Mouse (Mus musculus): ENCODE results near the gene Anks3. TPM values are rescaled to one million over a fixed set of nuclear protein-coding genes. Genes with fewer than 3 reads are reported as not detected.

Gene Anks3
- total RNA-seq, 2 experiments from 2014 or later = 47.3 to 51.6 TPM

GRCm38 (mm10) chr16:4974521-4974920 lies 10.5 kb upstream of the Anks3 start:
- intact Hi-C loops (cut with DNase I) = no loop called here
- DNase-seq (ENCODE audit: extremely low spot score in 1 of 2, low spot score in 2 of 2) = no peak

GRCm38 (mm10) chr16:4971626-4972025 lies 7.6 kb upstream of the Anks3 start:
- intact Hi-C loops (cut with DNase I) = no loop called here
- DNase-seq (ENCODE audit: extremely low spot score in 1 of 2, low spot score in 2 of 2) = peak in 1 of 2 experiments; percentile 66

- DNase-seq (ENCODE audit: extremely low spot score in 1 of 2, low spot score in 2 of 2) = no peak
- intact Hi-C loops (cut with DNase I) = no loop called here
These were observed 5.2 kb upstream of the Anks3 start for GRCm38 (mm10) chr16:4969055-4969843.

- intact Hi-C loops (cut with DNase I) = no loop called here
These were observed 4.4 kb upstream of the Anks3 start for GRCm38 (mm10) chr16:4968426-4968825.

GRCm38 (mm10) chr16:4965392-4966129 lies 1.6 kb upstream of the Anks3 start:
- DNase-seq (ENCODE audit: extremely low spot score in 1 of 2, low spot score in 2 of 2) = no peak
- intact Hi-C loops (cut with DNase I) = no loop called here

More at GRCm38 (mm10) chr16:4968426-4968825, 4.4 kb upstream of the Anks3 start:
- DNase-seq (ENCODE audit: extremely low spot score in 1 of 2, low spot score in 2 of 2) = no peak

- DNase-seq (ENCODE audit: extremely low spot score in 1 of 2, low spot score in 2 of 2) = no peak
These were observed 856 bp upstream of the Anks3 start for GRCm38 (mm10) chr16:4964731-4965391.

GRCm38 (mm10) chr16:4963346-4963745 lies 659 bp downstream of the Anks3 start:
- no peak for DNase-seq (ENCODE audit: extremely low spot score in 1 of 2, low spot score in 2 of 2)
- intact Hi-C loops (cut with DNase I) = loop anchor here (5.0 kb wide), 1 partner anchor 49 kb away; the partner anchor contains the start of gene Rogdi

More at GRCm38 (mm10) chr16:4964731-4965391, 856 bp upstream of the Anks3 start:
- intact Hi-C loops (cut with DNase I) = loop anchor here (5.0 kb wide), 1 partner anchor 47 kb away; the partner anchor contains the start of gene Rogdi

- intact Hi-C loops (cut with DNase I) = loop anchor here (5.0 kb wide), 1 partner anchor 52 kb away; the partner anchor contains the start of gene Rogdi
- no peak for DNase-seq (ENCODE audit: extremely low spot score in 1 of 2, low spot score in 2 of 2)
These were observed 3.7 kb downstream of the Anks3 start for GRCm38 (mm10) chr16:4960260-4960659.

- DNase-seq (ENCODE audit: extremely low spot score in 1 of 2, low spot score in 2 of 2) = no peak
- intact Hi-C loops (cut with DNase I) = no loop called here
These were observed 6.6 kb downstream of the Anks3 start for GRCm38 (mm10) chr16:4957446-4957845.

GRCm38 (mm10) chr16:4956609-4957008 lies 7.4 kb downstream of the Anks3 start:
- no peak for DNase-seq (ENCODE audit: extremely low spot score in 1 of 2, low spot score in 2 of 2)
- intact Hi-C loops (cut with DNase I) = no loop called here

- intact Hi-C loops (cut with DNase I) = no loop called here
- no peak for DNase-seq (ENCODE audit: extremely low spot score in 1 of 2, low spot score in 2 of 2)
These were observed 16.6 kb downstream of the Anks3 start for GRCm38 (mm10) chr16:4947378-4947777.

- intact Hi-C loops (cut with DNase I) = no loop called here
- no peak for DNase-seq (ENCODE audit: extremely low spot score in 1 of 2, low spot score in 2 of 2)
These were observed 17.9 kb downstream of the Anks3 start for GRCm38 (mm10) chr16:4946155-4946554.

GRCm38 (mm10) chr16:4945415-4945814 lies 18.6 kb downstream of the Anks3 start:
- DNase-seq (ENCODE audit: extremely low spot score in 1 of 2, low spot score in 2 of 2) = no peak
- intact Hi-C loops (cut with DNase I) = no loop called here

- intact Hi-C loops (cut with DNase I) = no loop called here
- DNase-seq (ENCODE audit: extremely low spot score in 1 of 2, low spot score in 2 of 2) = no peak
These were observed 20.6 kb downstream of the Anks3 start for GRCm38 (mm10) chr16:4943431-4943830.

- intact Hi-C loops (cut with DNase I) = no loop called here
- DNase-seq (ENCODE audit: extremely low spot score in 1 of 2, low spot score in 2 of 2) = no peak
These were observed 21.1 kb downstream of the Anks3 start for GRCm38 (mm10) chr16:4942868-4943267.

GRCm38 (mm10) chr16:4941016-4941415 lies 23.0 kb downstream of the Anks3 start:
- DNase-seq (ENCODE audit: extremely low spot score in 1 of 2, low spot score in 2 of 2) = no peak
- intact Hi-C loops (cut with DNase I) = no loop called here

GRCm38 (mm10) chr16:4940311-4940850 lies 23.6 kb downstream of the Anks3 start:
- intact Hi-C loops (cut with DNase I) = no loop called here

GRCm38 (mm10) chr16:4939412-4939811 lies 24.6 kb downstream of the Anks3 start:
- peak in 1 of 2 experiments; percentile 69 for DNase-seq (ENCODE audit: extremely low spot score in 1 of 2, low spot score in 2 of 2)
- intact Hi-C loops (cut with DNase I) = no loop called here

More at GRCm38 (mm10) chr16:4940311-4940850, 23.6 kb downstream of the Anks3 start:
- DNase-seq (ENCODE audit: extremely low spot score in 1 of 2, low spot score in 2 of 2) = no peak

GRCm38 (mm10) chr16:4938989-4939388 lies 25.0 kb downstream of the Anks3 start:
- peak; percentile 95 to 99 for DNase-seq (ENCODE audit: extremely low spot score in 1 of 2, low spot score in 2 of 2)
- intact Hi-C loops (cut with DNase I) = no loop called here
